Mouse (Mus musculus) kidney, adult 2 months (tissue): ENCODE measurements at regions not wholly inside any gene's neighbourhood (a gene's known extent, or its start where the extent isn't known, plus 50 kb on each side); places are given as distances from the start of the nearest gene placed in this dataset.

Source experiments
- CTCF ChIP-seq: fragments of 200-500 bp; conservative IDR thresholded peaks from 2 replicates; pipeline ENCODE4 v1.5.1; 2011; ENCODE audit warnings: low read depth, mild to moderate bottlenecking, control low read depth, low read length, moderate library complexity, mixed read lengths; ENCODE audit not compliant: insufficient read depth, insufficient read length
- POLR2A ChIP-seq: fragments of 200-500 bp; IDR thresholded peaks from one replicate; pipeline ENCODE4 v1.6.1; 2011; ENCODE audit warnings: low read depth, low read length, control low read depth

DNA sequence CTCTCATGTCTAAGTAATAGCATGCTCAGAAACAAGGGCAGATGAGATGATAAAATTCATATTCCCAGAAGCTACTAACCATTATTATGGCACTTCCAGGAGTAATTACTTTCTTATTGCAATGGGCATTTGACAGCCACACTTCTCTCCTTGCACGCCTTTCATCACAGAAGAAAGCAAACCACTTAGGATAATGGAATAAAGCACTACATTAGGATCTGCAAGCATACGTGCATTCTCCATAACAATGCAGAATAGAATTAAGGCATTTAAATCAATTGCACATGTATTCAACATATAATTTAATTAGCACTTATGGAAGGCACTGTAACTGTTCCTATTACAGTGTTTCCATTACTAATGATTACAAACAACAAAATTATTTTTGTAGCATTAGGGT, 205.1 kb upstream of the Fshr start:
- TF ChIP-seq CTCF = no peak
- TF ChIP-seq POLR2A = no peak
